Comparison of ENCODE assay signal across 8 mouse cellular contexts in the genomic region with DNA sequence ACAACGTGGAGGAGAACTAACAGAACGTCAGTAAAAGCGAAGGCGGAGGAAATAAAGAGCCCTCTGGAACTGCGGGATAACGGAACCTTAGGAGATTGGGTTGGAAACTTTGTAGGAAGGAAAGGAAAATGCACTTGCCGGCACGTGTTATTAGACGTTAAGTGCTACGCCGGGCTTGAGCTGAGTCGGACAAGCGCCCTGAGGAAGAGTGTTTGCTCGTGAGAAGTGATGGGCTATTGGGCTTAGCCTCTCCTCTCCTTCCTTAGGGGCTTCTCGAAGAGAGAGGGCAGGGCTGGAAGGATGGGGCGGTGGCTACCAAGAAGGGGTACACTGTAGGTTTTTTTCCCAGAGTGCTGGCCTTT. TPM values are rescaled to one million over a fixed set of nuclear protein-coding genes. Genes with fewer than 3 reads are reported as not detected.
A peak's percentile ranks its signal among the peaks of the same experiment; 100 is the strongest.
DNase-seq lines count a peak whose midpoint lies in the region; ATAC-seq and TF ChIP-seq lines count a peak whose summit lies in the region.

No protein-coding gene starts in this region.

- under 1% methylated on average over 16 of the region's 16 CpGs for WGBS in heart, postnatal 0 days
- WGBS in liver, embryonic 15.5 days (ENCODE audit: insufficient replicate concordance): 0% methylated on average over 16 of the region's 16 CpGs

- H3K36me3 ChIP-seq in heart, postnatal 0 days (replicated peaks; ENCODE audit: control insufficient read depth, insufficient read depth, low read length): peaks cover 14% of the 10 kb centered on the region
- peaks cover 12% of the 10 kb centered on the region; the same call in 1 of the 2 replicates for H3K36me3 ChIP-seq in liver, embryonic 15.5 days (replicated peaks)
- peaks cover 7% of the 10 kb centered on the region for H3K36me3 ChIP-seq in testis, adult 2 months (ENCODE audit: control insufficient read depth, insufficient read depth, low read length)

- H3K4me3 ChIP-seq in heart, postnatal 0 days (ENCODE audit: low read depth, low read length): peak overlapping the region; percentile 69
- peak overlapping the region; percentile 89 for H3K4me3 ChIP-seq in liver, embryonic 15.5 days (replicated peaks)
- H3K4me3 ChIP-seq in testis, adult 2 months (ENCODE audit: control insufficient read depth, low read depth, low read length): peak overlapping the region; percentile 97

- H3K4me1 ChIP-seq in heart, postnatal 0 days (ENCODE audit: control insufficient read depth, insufficient read depth): peaks cover 14% of the 10 kb centered on the region
- H3K4me1 ChIP-seq in liver, embryonic 15.5 days (replicated peaks): peaks cover 20% of the 10 kb centered on the region
- H3K4me1 ChIP-seq in testis, adult 2 months (ENCODE audit: control insufficient read depth, insufficient read depth, low read length): no peaks in the 10 kb centered on the region; the same call in 1 of the 2 replicates

- TF ChIP-seq CTCF in heart, postnatal 0 days (IDR thresholded peaks at IDR 0.05; ENCODE audit: low read depth): no peak
- TF ChIP-seq CTCF in testis, adult 2 months (IDR thresholded peaks at IDR 0.05; ENCODE audit: control insufficient read depth, insufficient read depth, insufficient replicate concordance, low read depth, low read length): no peak

- no peaks in the 10 kb centered on the region for H3K27me3 ChIP-seq in heart, postnatal 0 days (ENCODE audit: control insufficient read depth, insufficient read depth, low read length)
- H3K27me3 ChIP-seq in liver, embryonic 15.5 days: no peaks in the 10 kb centered on the region
- H3K27me3 ChIP-seq in testis, adult 2 months (ENCODE audit: control insufficient read depth, insufficient read depth, low read length): no peaks in the 10 kb centered on the region

- intact Hi-C loops in gastrocnemius, postnatal 36 days (cut with DNase I): loop anchor here (5.0 kb wide), 1 partner anchor 311 kb away; a partner anchor contains a TSS

- peak overlapping the region; percentile 44 for H3K9ac ChIP-seq in heart, postnatal 0 days (replicated peaks; ENCODE audit: low read depth, low read length)
- H3K9ac ChIP-seq in liver, embryonic 15.5 days: peak overlapping the region; percentile 59

- no peaks in the 10 kb centered on the region for H3K9me3 ChIP-seq in heart, postnatal 0 days (replicated peaks; ENCODE audit: control insufficient read depth, low read length)
- no peaks in the 10 kb centered on the region for H3K9me3 ChIP-seq in liver, embryonic 15.5 days (replicated peaks)

- TF ChIP-seq POLR2A in testis, adult 2 months (IDR thresholded peaks at IDR 0.05; ENCODE audit: control insufficient read depth, low read depth, low read length): peak; percentile 89

- ATAC-seq in heart, postnatal 0 days (ENCODE audit: insufficient read depth, low read depth): peak; percentile 79
- peak; percentile 65 for ATAC-seq in liver, embryonic 15.5 days (ENCODE audit: insufficient read depth)

- peak overlapping the region; percentile 74 for H3K4me2 ChIP-seq in heart, postnatal 0 days (ENCODE audit: low read depth, low read length)
- H3K4me2 ChIP-seq in liver, embryonic 15.5 days: peak overlapping the region; percentile 92

- peak; percentile 73; the same call in 1 of the 2 replicates for TF ChIP-seq EP300 in heart, postnatal 0 days (IDR thresholded peaks at IDR 0.05; ENCODE audit: low read depth)

- peak overlapping the region; percentile 77 for H3K27ac ChIP-seq in heart, postnatal 0 days (ENCODE audit: low read depth)
- peak overlapping the region; percentile 66 for H3K27ac ChIP-seq in liver, embryonic 15.5 days (replicated peaks)
- H3K27ac ChIP-seq in testis, adult 2 months (ENCODE audit: control insufficient read depth, insufficient read depth, low read depth, low read length): peak overlapping the region; percentile 94

- peak; percentile 28 to 40 for DNase-seq in gastrocnemius, postnatal 36 days
- DNase-seq in gastrocnemius, postnatal 25 days: no peak
- peak; percentile 14 to 42 for DNase-seq in spleen, postnatal 14 days (ENCODE audit: low spot score in 2 of 2)
- DNase-seq in spleen, postnatal 4 days (ENCODE audit: low spot score in 2 of 2): no peak
- DNase-seq in heart, postnatal 0 days (ENCODE audit: low spot score): no peak
- DNase-seq in layer of hippocampus, adult 9-10 months (ENCODE audit: low spot score): no peak

RNA-seq across cellular contexts. Expression of a gene that starts 0.3 kb away (rescaled TPM):
- total RNA-seq in gastrocnemius, postnatal 36 days (2021): 10 to 100 TPM in 1 of 2 experiments, 1 to 10 TPM in 1; 8.1 to 12.2 TPM
- 10 to 100 TPM in 1 of 2 experiments, 1 to 10 TPM in 1; 8.4 to 10.8 TPM for total RNA-seq in gastrocnemius, postnatal 25 days (2021)
- total RNA-seq in heart, postnatal 0 days (2014; rRNA removed; ENCODE audit: low replicate concordance): 3.1 and 6.0 TPM in 2 replicates
- 10.5 and 10.9 TPM in 2 replicates for polyA plus RNA-seq in heart, postnatal 0 days (2015; fragmentation: Nextera tagmentation; extraction: Ambion mirVana)
- 6.2 and 7.0 TPM in 2 replicates for polyA plus RNA-seq in liver, embryonic 15.5 days (2015; fragmentation: Nextera tagmentation; extraction: Ambion mirVana)
- polyA plus RNA-seq in testis, adult 2 months (2012; rRNA removed): 18.1 and 23.3 TPM in 2 replicates

RNA-seq across cellular contexts. Expression of a gene that starts 0.6 kb away (rescaled TPM):
- total RNA-seq in gastrocnemius, postnatal 36 days (2021): 1 to 10 TPM in 1 of 2 experiments, under 1 TPM in 1; 0.86 to 1.7 TPM
- total RNA-seq in gastrocnemius, postnatal 25 days (2021): under 1 TPM; 0.78 to 0.92 TPM
- total RNA-seq in heart, postnatal 0 days (2014; rRNA removed; ENCODE audit: low replicate concordance): 2.1 and 15.8 TPM in 2 replicates
- polyA plus RNA-seq in heart, postnatal 0 days (2015; fragmentation: Nextera tagmentation; extraction: Ambion mirVana): 16.1 and 16.2 TPM in 2 replicates
- polyA plus RNA-seq in liver, embryonic 15.5 days (2015; fragmentation: Nextera tagmentation; extraction: Ambion mirVana): 17.3 and 22.7 TPM in 2 replicates
- 9.4 and 11.2 TPM in 2 replicates for polyA plus RNA-seq in testis, adult 2 months (2012; rRNA removed)

RNA-seq across cellular contexts. Expression of a gene that starts 28.7 kb away (rescaled TPM):
- 10 to 100 TPM; 75.9 to 76.2 TPM for total RNA-seq in gastrocnemius, postnatal 36 days (2021)
- total RNA-seq in gastrocnemius, postnatal 25 days (2021): 10 to 100 TPM; 55.4 to 66.6 TPM
- total RNA-seq in heart, postnatal 0 days (2014; rRNA removed; ENCODE audit: low replicate concordance): 27.8 and 34.2 TPM in 2 replicates
- polyA plus RNA-seq in heart, postnatal 0 days (2015; fragmentation: Nextera tagmentation; extraction: Ambion mirVana): 22.1 and 24.9 TPM in 2 replicates
- 46.3 and 49.2 TPM in 2 replicates for polyA plus RNA-seq in liver, embryonic 15.5 days (2015; fragmentation: Nextera tagmentation; extraction: Ambion mirVana)
- polyA plus RNA-seq in testis, adult 2 months (2012; rRNA removed): 15.3 and 16.7 TPM in 2 replicates

RNA-seq across cellular contexts. Expression of a gene that starts 45.3 kb away (rescaled TPM):
- 10 to 100 TPM; 23.1 to 26.8 TPM for total RNA-seq in gastrocnemius, postnatal 36 days (2021)
- 10 to 100 TPM; 33.9 to 37.0 TPM for total RNA-seq in gastrocnemius, postnatal 25 days (2021)
- total RNA-seq in heart, postnatal 0 days (2014; rRNA removed; ENCODE audit: low replicate concordance): 47.4 and 71.8 TPM in 2 replicates
- polyA plus RNA-seq in heart, postnatal 0 days (2015; fragmentation: Nextera tagmentation; extraction: Ambion mirVana): 60.5 and 61.7 TPM in 2 replicates
- 3.7 and 4.3 TPM in 2 replicates for polyA plus RNA-seq in liver, embryonic 15.5 days (2015; fragmentation: Nextera tagmentation; extraction: Ambion mirVana)
- polyA plus RNA-seq in testis, adult 2 months (2012; rRNA removed): 1.7 and 2.6 TPM in 2 replicates

Comparison
In these comparisons a context has a peak if more than half of its experiments do, and no peak if none do; other contexts are left out.
1. DNase-seq: peak in gastrocnemius, postnatal 36 days (2 of 2) and spleen, postnatal 14 days (2 of 2); none in gastrocnemius, postnatal 25 days (single experiment), spleen, postnatal 4 days (0 of 2), heart, postnatal 0 days (single experiment) and layer of hippocampus, adult 9-10 months (single experiment).
2. Peak in every context shown above with its lines, with median percentiles within 50 percentile points of each other: H3K27ac ChIP-seq and H3K4me3 ChIP-seq.